Mouse (Mus musculus): ENCODE measurements at regions not wholly inside any gene's neighbourhood (a gene's known extent, or its start where the extent isn't known, plus 50 kb on each side); places are given as distances from the start of the nearest gene placed in this dataset.

GRCm38 (mm10) chr3:62047704-62048506, 290.2 kb upstream of the Arhgef26 start:
- H3K27me3 ChIP-seq (replicated peaks; ENCODE audit: insufficient read depth, low read length) = no peaks in the 10 kb centered on the region
- ATAC-seq = no peak
- H3K36me3 ChIP-seq (ENCODE audit: insufficient read depth, low read length) = no peaks in the 10 kb centered on the region
- no peak overlapping the region for H3K4me3 ChIP-seq (ENCODE audit: low read depth, low read length)
- WGBS = 81% methylated on average over 4 of the region's 4 CpGs
- H3K4me2 ChIP-seq (replicated peaks; ENCODE audit: low read depth, low read length) = no peak overlapping the region
- DNase-seq (ENCODE audit: low spot score) = no peak
- H3K27ac ChIP-seq (ENCODE audit: low read length) = no peak overlapping the region
- H3K9me3 ChIP-seq (ENCODE audit: low read length) = no peaks in the 10 kb centered on the region
- no peak overlapping the region for H3K9ac ChIP-seq (replicated peaks; ENCODE audit: low read depth)
- no peaks in the 10 kb centered on the region for H3K4me1 ChIP-seq (ENCODE audit: insufficient read depth, low read depth, low read length)
- TF ChIP-seq EP300 (IDR thresholded peaks at IDR 0.05) = no peak
- TF ChIP-seq CTCF (IDR thresholded peaks at IDR 0.05) = no peak

GRCm38 (mm10) chr3:62054237-62054636, 283.9 kb upstream of the Arhgef26 start:
- DNase-seq (ENCODE audit: low spot score) = no peak
- no peak for ATAC-seq
- H3K9ac ChIP-seq (replicated peaks; ENCODE audit: low read depth) = no peak overlapping the region
- no peak overlapping the region for H3K4me2 ChIP-seq (replicated peaks; ENCODE audit: low read depth, low read length)
- H3K9me3 ChIP-seq (ENCODE audit: low read length) = no peaks in the 10 kb centered on the region
- H3K27me3 ChIP-seq (replicated peaks; ENCODE audit: insufficient read depth, low read length) = no peaks in the 10 kb centered on the region
- no peaks in the 10 kb centered on the region for H3K36me3 ChIP-seq (ENCODE audit: insufficient read depth, low read length)
- no peaks in the 10 kb centered on the region for H3K4me1 ChIP-seq (ENCODE audit: insufficient read depth, low read depth, low read length)
- H3K4me3 ChIP-seq (ENCODE audit: low read depth, low read length) = no peak overlapping the region
- 65% methylated on average over 1 of the region's 1 CpGs for WGBS
- H3K27ac ChIP-seq (ENCODE audit: low read length) = no peak overlapping the region
- no peak for TF ChIP-seq EP300 (IDR thresholded peaks at IDR 0.05)
- no peak for TF ChIP-seq CTCF (IDR thresholded peaks at IDR 0.05)

GRCm38 (mm10) chr3:62078511-62078910, 259.6 kb upstream of the Arhgef26 start:
- H3K4me1 ChIP-seq (ENCODE audit: insufficient read depth, low read depth, low read length) = no peaks in the 10 kb centered on the region
- peak; percentile 43; the same call in 1 of the 2 replicates for ATAC-seq

GRCm38 (mm10) chr3:62085544-62085943, 252.6 kb upstream of the Arhgef26 start:
- no peaks in the 10 kb centered on the region for H3K27me3 ChIP-seq (replicated peaks; ENCODE audit: insufficient read depth, low read length)
- H3K36me3 ChIP-seq (ENCODE audit: insufficient read depth, low read length) = no peaks in the 10 kb centered on the region
- H3K4me1 ChIP-seq (ENCODE audit: insufficient read depth, low read depth, low read length) = no peaks in the 10 kb centered on the region
- ATAC-seq = no peak
- DNase-seq (ENCODE audit: low spot score) = no peak
- no peak overlapping the region for H3K4me2 ChIP-seq (replicated peaks; ENCODE audit: low read depth, low read length)
- no peak overlapping the region for H3K9ac ChIP-seq (replicated peaks; ENCODE audit: low read depth)
- H3K9me3 ChIP-seq (ENCODE audit: low read length) = no peaks in the 10 kb centered on the region
- TF ChIP-seq CTCF (IDR thresholded peaks at IDR 0.05) (no peak), EP300 (IDR thresholded peaks at IDR 0.05) (no peak)
- no peak overlapping the region for H3K4me3 ChIP-seq (ENCODE audit: low read depth, low read length)
- H3K27ac ChIP-seq (ENCODE audit: low read length) = no peak overlapping the region

More at GRCm38 (mm10) chr3:62078511-62078910, 259.6 kb upstream of the Arhgef26 start:
- 0 out of 2 replicates have a peak, but pooled peaks have one; percentile 20 for TF ChIP-seq EP300 (IDR thresholded peaks at IDR 0.05)
- TF ChIP-seq CTCF (IDR thresholded peaks at IDR 0.05) = no peak
- Histone ChIP-seq H3K27me3 (replicated peaks; ENCODE audit: insufficient read depth, low read length) (no peaks in the 10 kb centered on the region), H3K4me2 (replicated peaks; ENCODE audit: low read depth, low read length) (no peak overlapping the region), H3K4me3 (ENCODE audit: low read depth, low read length) (no peak overlapping the region), H3K27ac (ENCODE audit: low read length) (no peak overlapping the region), H3K9me3 (ENCODE audit: low read length) (no peaks in the 10 kb centered on the region), H3K9ac (replicated peaks; ENCODE audit: low read depth) (no peak overlapping the region), H3K36me3 (ENCODE audit: insufficient read depth, low read length) (no peaks in the 10 kb centered on the region)
- 55% methylated on average over 2 of the region's 2 CpGs for WGBS
- DNase-seq (ENCODE audit: low spot score) = peak; percentile 56

GRCm38 (mm10) chr3:62087215-62087614, 250.9 kb upstream of the Arhgef26 start:
- TF ChIP-seq EP300 (IDR thresholded peaks at IDR 0.05) (no peak), CTCF (IDR thresholded peaks at IDR 0.05) (no peak)
- no peak for DNase-seq (ENCODE audit: low spot score)
- Histone ChIP-seq H3K27ac (ENCODE audit: low read length) (no peak overlapping the region), H3K27me3 (replicated peaks; ENCODE audit: insufficient read depth, low read length) (no peaks in the 10 kb centered on the region), H3K4me2 (replicated peaks; ENCODE audit: low read depth, low read length) (no peak overlapping the region), H3K36me3 (ENCODE audit: insufficient read depth, low read length) (no peaks in the 10 kb centered on the region), H3K4me3 (ENCODE audit: low read depth, low read length) (no peak overlapping the region), H3K4me1 (ENCODE audit: insufficient read depth, low read depth, low read length) (no peaks in the 10 kb centered on the region), H3K9ac (replicated peaks; ENCODE audit: low read depth) (no peak overlapping the region), H3K9me3 (ENCODE audit: low read length) (no peaks in the 10 kb centered on the region)
- ATAC-seq = no peak
- WGBS = 86% methylated on average over 1 of the region's 1 CpGs

- ATAC-seq = no peak
- 30% methylated on average over 5 of the region's 5 CpGs for WGBS
- Histone ChIP-seq H3K4me3 (ENCODE audit: low read depth, low read length) (no peak overlapping the region), H3K9me3 (ENCODE audit: low read length) (no peaks in the 10 kb centered on the region), H3K27ac (ENCODE audit: low read length) (no peak overlapping the region), H3K36me3 (ENCODE audit: insufficient read depth, low read length) (no peaks in the 10 kb centered on the region), H3K4me1 (ENCODE audit: insufficient read depth, low read depth, low read length) (no peaks in the 10 kb centered on the region), H3K9ac (replicated peaks; ENCODE audit: low read depth) (no peak overlapping the region), H3K27me3 (replicated peaks; ENCODE audit: insufficient read depth, low read length) (no peaks in the 10 kb centered on the region), H3K4me2 (replicated peaks; ENCODE audit: low read depth, low read length) (no peak overlapping the region)
- no peak for TF ChIP-seq CTCF (IDR thresholded peaks at IDR 0.05)
- no peak for TF ChIP-seq EP300 (IDR thresholded peaks at IDR 0.05)
- peak; percentile 21 for DNase-seq (ENCODE audit: low spot score)
Observed at GRCm38 (mm10) chr3:62103101-62103500, 235.0 kb upstream of the Arhgef26 start.

All from lung, postnatal 0 days (tissue).